Mouse (Mus musculus): Measurements from ENCODE around the gene Tmc8.
"Not testable (repeated sequence)": the region's sequence is repeated elsewhere in the genome, so short reads cannot be mapped to it uniquely, and the experiment has no call there.

Tmc8 gene

DNA sequence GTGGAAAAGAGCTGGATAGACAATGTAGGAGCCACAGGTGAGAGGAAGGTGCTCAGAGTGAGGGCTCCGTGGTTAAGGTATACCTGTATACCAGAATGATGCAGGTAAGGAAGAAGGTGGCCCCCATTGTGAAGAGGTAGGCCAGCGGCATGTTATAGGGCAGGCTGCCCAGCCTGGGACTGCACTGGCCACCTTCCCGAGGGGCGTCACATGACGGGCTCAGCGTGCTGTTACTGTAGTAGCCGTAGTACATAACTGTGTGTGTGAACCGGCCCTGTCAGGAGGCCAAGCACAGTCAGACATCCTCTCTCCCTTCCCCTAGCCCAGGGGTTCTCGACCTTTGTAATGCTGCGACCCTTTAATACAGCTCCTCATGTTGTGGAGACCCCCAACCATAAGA is 7.0 kb upstream of the Tmc8 start:
- DNase-seq (ENCODE audit: low spot score): no peak

DNA sequence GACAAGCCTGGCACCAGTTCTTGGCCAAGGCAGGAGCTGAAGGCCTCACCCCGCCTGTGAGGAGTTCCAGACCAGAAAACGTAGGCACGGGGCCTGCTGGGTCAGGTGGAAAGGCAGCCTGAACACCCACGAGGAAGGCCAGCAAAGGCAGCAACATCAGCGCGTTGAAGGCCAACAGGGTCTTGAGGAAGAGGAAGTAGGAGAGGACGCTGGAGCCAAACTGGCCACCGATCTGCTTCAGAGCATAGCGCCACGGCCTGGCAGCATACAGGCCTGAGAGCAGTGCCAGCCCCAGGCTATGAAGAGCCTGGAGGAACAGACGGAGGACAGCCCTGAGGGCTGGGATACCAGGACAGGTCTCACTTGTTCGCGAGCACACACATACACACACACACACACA is 6.3 kb upstream of the Tmc8 start:
- DNase-seq (ENCODE audit: low spot score): no peak

DNA sequence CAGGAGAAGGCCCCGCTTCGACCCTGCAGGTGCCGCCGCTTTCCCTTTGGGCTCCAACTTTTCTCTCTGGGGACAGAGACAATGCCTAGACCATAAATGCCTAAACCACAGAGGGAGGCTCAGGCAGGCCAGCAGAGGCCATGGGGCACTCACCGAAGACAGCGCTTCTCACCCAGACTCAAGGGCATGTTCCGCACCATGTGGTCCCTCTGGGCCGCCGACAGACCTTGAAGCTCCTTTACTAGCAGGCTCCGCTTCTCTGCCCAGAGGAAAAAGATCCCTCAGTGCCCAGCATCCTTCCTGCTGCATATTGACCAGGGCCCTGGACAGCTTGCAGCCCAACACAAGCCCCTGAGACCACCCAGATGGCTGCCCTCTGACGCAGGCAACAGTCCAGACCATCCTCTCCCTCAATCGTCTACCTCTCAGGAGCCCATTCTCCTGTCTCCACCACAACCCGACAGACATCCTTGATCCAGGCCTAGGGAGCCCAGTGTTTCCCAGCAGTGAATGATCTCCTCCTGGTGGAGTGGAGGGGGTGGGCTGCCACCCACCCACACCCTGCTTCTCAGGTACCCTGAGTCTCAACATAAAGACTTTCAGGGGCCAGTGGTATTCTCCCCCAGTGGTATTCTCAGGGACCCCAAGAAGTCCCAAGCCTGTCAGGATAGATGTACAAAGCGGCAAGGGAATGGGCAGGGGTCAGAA is 5.6 kb upstream of the Tmc8 start:
- no peak for DNase-seq (ENCODE audit: low spot score)

DNA sequence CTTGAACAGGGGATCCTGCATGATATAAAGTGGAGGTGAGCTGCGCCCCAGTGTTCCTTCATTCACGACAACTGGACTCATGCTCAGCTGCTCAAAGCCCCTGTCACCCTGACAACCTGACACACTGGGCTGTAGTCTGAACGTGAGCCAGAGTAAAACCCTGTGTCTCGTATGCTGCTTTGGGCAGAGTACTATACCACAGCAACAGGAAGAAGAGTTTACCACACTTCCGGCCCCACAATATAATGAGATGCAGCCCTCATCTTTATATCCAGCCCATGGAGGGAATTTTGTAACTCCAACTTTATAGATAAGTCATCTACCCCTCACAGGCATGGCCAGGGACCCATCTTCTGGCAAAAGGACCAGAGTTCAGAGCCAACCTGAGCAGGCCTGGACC is 4.8 kb upstream of the Tmc8 start:
- no peak for DNase-seq (ENCODE audit: low spot score)

DNA sequence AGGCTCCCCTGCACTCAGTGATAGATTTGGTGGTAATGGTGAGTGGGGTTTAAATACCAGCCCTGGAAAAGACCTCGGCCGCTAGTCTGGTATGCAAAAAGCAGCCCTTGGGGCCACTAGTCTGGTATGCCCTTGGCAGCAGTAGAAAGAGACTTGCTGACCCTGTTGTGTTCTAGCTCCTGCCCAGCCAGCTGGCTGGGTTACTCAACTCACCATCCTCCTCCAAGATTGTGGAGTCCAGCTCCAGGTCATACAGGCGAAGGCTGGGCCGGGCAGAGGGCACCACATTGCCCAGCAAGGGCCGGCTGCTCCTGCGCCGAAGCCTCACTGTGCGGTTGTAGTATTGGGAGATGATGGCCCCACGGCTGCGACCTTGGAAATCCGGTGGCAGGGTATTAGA is 3.8 kb upstream of the Tmc8 start:
- no peak for DNase-seq (ENCODE audit: low spot score)

DNA sequence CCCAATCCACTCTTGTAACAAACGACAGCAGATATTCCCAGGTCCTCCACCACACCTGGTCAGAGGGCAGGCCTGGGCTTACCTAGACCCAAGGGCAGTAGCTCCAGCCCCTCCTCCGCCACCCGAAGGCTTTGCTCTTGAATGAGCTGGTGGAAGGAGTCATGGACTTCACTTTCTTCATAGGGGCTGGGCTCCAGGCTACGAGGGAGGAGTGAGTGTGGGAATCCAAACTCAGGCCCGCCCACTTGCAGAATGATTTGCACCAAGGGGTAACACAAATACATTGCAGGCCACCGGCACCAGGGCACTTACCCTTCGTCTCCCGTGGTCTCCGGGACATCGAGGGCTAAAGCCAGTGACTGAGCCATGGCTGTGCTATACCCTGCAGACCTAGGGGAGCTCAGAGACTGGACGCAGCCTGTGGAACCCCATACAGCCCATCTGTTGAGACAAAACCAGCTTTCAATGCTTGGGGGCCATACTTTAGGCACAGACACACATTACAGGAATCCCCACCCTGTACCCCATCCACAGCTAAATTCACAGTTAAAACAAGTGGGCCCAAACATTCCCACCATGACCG is 2.9 kb upstream of the Tmc8 start:
- DNase-seq (ENCODE audit: low spot score): peak; percentile 37

DNA sequence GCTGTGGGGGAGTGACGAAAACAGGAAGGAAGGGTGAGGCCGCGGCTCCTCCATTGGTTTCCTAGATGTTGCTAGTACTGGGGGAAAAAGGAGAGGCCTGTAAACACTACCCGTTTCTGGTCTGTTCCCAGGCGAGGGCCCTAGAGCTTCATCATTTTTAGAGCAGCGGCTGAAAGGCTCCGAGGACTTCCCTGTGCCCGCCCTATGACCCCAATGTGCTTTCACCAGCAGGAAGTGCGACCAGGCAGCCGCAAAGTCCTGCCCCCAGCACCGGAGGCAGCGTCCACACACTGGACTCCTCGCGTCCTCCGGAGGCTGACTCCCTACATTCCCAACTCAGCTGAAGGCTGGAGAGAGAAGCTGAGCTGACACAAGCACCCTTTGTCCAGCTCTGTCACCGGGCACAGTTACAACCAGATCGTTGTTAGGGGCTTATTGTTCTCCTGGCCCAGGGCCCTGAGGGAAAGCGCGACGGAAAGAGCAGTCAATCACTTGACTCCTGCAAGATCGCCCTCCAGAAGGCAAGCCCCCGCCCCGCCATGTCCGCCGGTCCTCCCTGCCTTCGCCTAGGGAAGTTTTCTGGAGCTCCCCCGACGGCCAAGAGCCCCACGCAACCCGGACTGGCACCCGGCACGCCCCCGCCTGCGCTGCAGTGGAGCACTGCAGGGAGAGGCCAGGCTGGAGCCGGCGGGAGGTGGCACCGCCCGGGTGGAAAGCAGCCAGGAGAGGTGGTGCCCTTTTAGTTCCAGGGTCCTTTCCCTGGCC is 2.3 kb upstream of the Tmc8 start:
- peak; percentile 79 for DNase-seq (ENCODE audit: low spot score)

DNA sequence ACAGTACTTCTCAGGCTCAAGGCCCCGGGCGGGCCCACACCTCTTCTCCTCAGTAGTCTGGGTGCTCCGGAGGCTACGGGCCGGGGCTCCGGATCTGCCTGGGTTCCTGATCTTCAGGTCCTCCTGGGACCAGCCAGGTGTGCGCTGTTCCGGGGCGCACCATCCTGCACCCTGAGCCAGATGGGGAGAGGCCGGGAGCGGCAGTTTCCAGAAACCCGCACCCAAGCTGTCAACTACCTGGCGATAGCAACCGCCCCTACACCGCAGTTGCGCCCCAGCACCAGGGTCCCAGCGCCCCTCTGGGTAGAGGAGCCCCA is 1.7 kb upstream of the Tmc8 start:
- no peak for DNase-seq (ENCODE audit: low spot score)

DNA sequence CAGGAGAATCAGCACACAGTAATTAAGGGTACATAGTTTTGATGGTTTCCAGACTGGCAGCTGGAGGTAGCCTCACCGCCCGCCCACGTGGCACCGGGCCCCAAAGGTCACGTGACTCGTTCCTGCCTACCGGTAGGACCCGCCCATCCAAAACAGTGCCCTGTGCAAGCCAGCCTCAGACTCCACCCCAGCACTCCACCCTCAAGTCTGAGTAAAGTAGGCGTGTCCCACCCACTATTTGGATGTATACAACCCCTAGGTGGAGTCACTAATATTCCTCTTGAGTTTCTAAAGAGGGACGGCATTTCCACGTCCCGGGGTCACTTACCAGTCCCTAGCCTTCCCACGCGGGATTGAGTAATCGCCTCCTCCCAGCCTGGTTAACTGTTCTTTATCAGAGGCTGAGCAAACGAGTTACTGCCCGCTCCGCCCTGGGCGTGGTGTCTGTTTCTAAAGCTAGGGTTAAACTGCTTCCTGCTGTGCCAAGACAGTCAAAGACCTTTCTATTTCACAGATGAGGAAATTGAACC is 1.2 kb upstream of the Tmc8 start:
- peak; percentile 87 for DNase-seq (ENCODE audit: low spot score)

DNA sequence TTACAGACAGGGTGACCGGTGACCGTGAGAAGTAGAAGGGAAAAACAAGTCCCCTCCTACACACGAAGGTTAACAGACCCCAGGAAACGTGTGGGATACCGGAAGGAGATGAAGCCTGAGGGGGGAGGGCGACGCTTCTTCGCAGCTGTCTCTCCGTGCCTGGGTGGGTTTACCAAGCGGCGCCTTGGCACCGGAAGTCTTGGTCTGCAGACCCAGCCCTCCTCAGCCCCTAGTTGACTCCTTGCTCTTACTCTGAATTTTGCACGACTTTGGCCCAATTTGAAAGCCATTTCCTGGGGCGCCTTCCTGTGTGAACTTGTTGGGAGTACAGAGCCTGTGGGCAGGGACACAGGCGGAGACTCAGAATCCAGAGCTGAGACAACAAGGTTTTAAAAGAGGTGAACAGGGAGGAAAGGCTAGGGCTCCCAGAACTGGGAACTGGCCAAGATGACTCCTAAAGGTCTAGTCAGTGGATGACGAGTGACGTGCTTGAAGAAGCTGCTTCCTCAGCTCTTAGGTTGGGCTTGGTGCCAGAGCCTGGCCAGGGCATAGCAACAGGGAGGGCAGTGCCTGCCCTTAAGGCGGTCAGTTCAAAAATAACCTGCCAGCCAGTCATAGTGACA is 566 bp upstream of the Tmc8 start:
- no peak for DNase-seq (ENCODE audit: low spot score)

DNA sequence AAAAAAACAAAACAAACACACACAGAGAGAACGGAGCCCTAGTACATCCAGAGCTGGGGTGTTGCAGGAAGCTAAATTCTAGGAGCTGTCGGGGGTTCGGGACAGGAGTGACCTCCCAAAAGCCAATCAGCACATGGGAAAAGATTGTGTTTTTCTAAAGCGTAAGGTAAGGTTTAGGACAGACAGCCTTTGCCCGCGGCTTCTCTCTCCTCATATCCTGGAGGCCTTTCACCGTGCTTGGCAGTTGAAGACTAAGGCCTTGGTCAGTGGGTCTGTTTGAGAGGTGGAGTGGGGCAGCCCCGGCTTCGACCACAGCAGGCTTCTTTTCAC is 794 bp downstream of the Tmc8 start:
- no peak for DNase-seq (ENCODE audit: low spot score)

DNA sequence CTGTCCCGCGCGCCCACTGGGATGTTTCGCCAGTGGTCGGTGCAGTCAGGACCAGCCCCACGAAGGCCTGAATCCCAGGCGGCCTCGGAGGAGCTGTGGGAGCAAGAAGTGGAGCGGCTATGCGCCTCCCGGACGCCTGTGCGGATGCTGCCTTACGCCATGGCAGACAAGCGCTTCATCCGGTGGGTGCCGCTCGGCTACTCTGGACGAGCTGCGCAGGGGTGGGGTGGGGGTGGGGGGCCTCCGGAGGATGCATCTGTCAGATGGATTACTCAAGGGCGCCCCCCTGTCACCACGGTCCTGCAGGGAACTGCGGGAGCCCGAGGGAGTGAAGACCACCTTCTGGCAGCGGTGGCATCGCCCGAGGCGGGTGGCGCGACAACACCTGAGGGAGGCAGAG is 1.2 kb downstream of the Tmc8 start:
- DNase-seq (ENCODE audit: low spot score): peak; percentile 63

DNA sequence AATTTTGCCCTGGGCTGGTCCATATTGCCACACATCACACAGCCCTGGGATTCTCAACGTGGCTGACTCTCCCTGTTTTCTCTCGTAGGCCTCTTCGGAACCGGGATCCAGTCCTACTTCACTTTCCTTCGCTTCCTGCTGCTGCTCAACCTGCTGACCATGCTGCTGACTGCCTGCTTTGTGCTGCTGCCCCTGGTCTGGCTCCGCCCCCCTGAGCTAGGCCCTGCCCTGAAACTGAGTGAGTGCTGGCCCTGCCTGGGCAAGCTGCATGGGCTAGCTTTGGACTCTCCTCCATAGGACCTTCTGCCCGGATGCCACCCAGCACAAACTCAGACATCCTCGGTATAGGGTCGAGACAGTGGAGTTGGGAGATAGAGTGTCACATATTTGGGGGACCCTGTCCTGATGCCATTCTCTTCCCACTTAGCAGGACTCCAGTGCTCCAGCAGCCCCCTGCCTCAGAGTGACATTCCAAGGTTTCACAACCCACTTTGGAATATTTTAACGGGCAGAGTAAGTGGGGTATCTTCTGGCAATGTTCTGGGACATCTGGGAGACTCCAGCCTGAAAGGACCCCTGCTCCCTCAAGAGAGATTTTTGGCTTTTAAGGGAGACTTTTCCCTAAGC is 1.9 kb downstream of the Tmc8 start:
- DNase-seq (ENCODE audit: low spot score): peak; percentile 43

DNA sequence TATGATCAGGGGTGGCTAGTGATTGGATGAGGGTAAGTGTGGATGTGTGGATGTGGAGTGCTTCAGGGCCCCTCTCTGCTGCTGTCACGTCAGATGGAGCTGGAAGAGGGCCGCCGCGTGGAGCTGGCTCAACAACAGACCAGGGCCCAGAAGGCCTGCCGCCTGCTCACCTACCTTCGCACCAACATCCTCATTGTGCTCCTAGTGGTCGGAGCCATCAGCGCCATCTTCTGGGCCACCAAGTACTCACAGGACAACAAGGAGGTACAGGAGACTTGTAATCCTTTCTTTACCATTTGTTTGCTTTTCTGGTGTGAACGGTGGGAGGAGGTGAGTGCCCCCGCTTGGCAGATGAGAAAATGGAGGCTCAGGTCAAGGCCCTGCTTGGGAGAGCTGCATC is 4.4 kb downstream of the Tmc8 start:
- DNase-seq (ENCODE audit: low spot score): peak; percentile 46

DNA sequence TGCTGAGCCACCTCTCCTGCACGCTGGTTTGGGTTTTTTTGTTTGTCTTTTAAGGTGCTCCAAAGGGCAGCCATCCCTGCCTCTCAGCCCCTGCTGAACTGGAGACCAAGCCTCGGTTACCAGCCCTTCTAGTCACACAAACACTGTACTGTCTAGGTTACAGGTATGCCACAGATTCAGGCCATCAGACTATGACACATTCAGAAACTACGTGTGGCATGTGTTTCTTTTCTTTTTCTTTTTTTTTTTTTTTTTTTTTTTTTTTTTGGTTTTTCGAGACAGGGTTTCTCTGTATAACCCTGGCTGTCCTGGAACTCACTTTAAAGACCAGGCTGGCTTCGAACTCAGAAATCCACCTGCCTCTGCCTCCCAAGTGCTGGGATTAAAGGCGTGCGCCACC is 6.6 kb downstream of the Tmc8 start:
- not testable (repeated sequence) for DNase-seq (ENCODE audit: low spot score)

DNA sequence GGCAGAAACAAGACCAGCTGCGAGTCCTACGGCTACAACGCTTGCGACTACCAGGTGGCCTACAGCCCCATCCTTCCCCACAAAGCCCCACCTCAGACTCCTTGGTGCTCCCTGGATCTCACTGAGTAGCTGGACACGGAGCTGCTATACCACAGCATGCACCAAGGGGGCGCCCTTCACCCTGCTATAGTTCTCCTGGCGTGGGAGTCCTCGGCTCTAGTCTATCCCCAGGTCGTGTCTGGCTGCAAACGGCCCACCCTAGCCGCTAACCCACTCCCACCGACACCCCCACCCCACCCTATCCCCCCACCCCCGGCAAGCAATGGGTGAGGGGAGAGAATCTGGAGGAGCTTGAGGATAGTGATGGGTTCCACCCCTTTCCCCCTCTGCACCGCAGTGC is 8.4 kb downstream of the Tmc8 start:
- DNase-seq (ENCODE audit: low spot score): peak; percentile 78

DNA sequence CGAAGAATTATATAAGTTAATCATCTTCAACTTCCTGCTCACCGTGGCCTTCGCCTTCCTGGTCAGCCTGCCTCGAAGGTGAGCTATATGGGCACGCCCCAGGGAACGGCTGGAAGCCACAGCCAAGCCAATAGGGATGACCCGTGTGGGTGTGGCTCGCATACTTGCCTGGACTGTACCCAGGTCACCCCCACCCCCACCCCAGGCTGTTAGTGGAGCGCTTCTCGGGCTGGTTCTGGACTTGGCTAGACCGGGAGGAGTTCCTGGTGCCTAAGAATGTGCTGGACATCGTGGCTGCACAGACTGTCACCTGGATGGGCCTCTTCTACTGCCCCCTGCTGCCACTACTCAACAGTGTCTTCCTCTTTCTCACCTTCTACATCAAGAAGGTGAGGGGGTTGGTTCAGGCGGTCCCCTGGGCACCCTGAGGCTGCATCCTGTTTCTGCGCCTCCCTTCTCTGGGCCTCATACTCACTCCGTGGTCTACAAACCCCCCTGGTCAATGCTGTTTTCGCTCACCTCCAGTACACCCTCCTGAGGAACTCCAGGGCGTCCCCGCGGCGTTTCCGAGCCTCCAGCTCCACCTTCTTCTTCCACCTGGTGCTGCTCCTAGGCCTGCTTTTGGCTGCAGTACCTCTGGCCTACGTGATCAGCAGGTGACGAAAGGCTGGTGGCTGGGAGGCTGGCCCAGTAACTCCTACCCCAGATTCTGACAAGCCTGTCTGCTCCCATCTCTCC is 9.0 kb downstream of the Tmc8 start:
- peak; percentile 84 for DNase-seq (ENCODE audit: low spot score)

DNA sequence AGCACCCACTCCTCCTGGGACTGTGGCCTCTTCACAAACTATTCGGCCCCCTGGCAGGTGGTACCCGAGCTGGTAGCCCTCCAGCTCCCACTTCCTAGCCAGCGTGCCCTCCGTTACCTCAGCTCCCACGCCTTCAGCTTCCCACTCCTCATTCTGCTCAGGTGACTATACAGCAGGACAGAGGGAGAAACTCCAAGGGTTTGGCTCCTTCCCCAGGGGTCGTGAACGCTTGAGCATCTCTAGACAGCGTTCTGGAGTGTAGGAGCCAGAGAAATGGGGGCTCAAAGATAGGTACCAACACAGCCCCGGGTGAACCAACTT is 9.5 kb downstream of the Tmc8 start:
- no peak for DNase-seq (ENCODE audit: low spot score)

DNA sequence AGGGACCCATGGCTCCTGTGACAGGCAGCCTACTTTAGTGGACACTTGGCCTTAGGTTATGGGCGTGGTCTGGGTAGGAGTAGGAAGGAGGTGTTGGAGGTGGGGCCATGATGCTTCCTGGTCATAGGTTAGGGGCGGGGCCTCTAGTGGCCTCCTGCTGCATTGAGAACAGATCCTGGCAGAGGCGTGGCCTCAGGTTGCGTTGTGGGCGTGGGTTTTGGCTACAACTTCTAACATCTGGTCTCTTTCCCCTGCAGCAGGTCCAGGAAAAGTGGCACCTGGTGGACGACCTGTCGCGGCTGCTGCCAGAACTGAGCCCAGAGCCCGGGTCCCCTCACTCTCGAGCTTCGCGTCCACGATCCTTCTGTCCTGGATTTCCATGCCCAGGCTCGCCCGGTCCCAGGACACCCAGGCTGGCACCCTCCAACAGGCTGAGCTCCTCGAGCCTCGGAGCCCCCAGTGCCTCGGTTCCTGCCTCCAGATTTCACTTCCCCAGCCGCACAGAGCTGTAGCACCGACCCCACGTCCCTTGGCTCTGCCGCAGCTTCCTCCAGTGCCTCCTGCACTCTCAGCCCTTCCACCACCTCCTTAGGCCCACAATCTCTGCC is 10.5 kb downstream of the Tmc8 start:
- peak; percentile 92 for DNase-seq (ENCODE audit: low spot score)

DNA sequence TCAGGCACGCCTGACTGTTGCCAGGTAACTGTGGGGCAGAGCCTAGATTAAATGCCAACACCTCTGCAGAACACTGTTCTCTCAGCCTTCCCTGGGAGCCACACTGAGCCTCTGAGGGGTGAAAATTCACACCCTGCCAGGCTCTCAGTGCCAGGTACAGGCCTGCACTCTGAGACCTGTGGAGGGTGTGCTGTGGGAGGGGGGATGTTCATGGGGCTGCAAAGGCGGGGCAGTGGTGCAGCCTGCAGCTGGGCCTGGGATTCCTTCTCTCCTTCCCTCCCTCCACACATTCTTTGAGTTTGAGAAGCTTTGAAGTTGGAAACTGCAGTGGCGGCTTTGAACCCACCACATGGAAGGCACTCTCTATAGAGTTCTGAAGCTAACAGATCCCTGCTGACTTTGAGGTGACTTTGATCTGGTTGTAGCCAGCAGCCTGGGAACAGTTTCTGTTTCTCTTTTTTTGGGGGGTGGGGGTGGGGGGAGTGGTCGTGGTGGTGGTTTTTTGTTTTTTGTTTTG is 12.2 kb downstream of the Tmc8 start:
- no peak for DNase-seq (ENCODE audit: low spot score)

DNA sequence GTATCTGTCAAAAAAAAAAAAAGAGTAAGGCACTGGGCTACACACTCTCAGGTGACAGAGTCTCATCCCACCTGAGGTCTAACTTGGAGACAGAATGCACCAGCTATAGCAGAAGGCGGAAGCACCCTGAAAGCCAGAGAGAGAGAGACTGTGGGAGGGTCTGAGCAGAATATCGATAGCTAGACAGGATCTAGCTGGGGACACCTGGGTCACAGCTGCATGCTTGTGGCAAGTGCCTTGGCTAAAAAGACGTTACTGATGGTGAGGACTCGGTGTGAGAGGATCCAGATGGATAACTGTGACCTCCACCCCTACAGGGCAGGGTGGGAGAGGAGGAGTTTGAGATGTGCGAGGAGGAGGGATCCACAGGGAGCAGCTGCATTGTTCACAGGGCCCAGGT is 15.1 kb downstream of the Tmc8 start:
- no peak for DNase-seq (ENCODE audit: low spot score)

Measured in yolk sac, embryonic 10.5 days (tissue).